Mouse (Mus musculus) hindbrain, embryonic 15.5 days (tissue): ENCODE results near the gene Snx32. TPM values are rescaled to one million over a fixed set of nuclear protein-coding genes. Genes with fewer than 3 reads are reported as not detected.
A peak's percentile ranks its signal among the peaks of the same experiment; 100 is the strongest.

Experiments used
- ATAC-seq: fragments of 200-750 bp; cut with Nextera tagmentation; 2 replicates; pipeline ENCODE4 v1.8.0; 2017; ENCODE audit warnings: low read depth, moderate number of reproducible peaks, moderate TSS enrichment; ENCODE audit not compliant: low FRiP score
- H3K27ac ChIP-seq: fragments of 300-500 bp; sonication (generic); replicated peaks from 2 replicates; pipeline ENCODE4 v1.5.1; 2015; ENCODE audit warnings: mild to moderate bottlenecking, inconsistent platforms
- H3K27me3 ChIP-seq: fragments of 300-500 bp; sonication (generic); 2 replicates; pipeline ENCODE4 v1.6.1; 2015; ENCODE audit warnings: control low read depth, inconsistent platforms
- H3K36me3 ChIP-seq: fragments of 300-500 bp; sonication (generic); 2 replicates; pipeline ENCODE4 v1.6.1; 2015; ENCODE audit warnings: control low read depth, inconsistent platforms
- H3K4me1 ChIP-seq: fragments of 300-500 bp; sonication (generic); replicated peaks from 2 replicates; pipeline ENCODE4 v1.6.1; 2015; ENCODE audit warnings: control low read depth, inconsistent platforms
- H3K4me2 ChIP-seq: fragments of 300-500 bp; sonication (generic); 2 replicates; pipeline ENCODE4 v1.6.1; 2015; ENCODE audit warnings: moderate library complexity, mild to moderate bottlenecking, inconsistent platforms
- H3K4me3 ChIP-seq: fragments of 300-500 bp; sonication (generic); 2 replicates; pipeline ENCODE4 v1.5.1; 2015; ENCODE audit warnings: mild to moderate bottlenecking, inconsistent platforms
- H3K9ac ChIP-seq: fragments of 300-500 bp; sonication (generic); 2 replicates; pipeline ENCODE4 v1.6.1; 2015; ENCODE audit warnings: inconsistent platforms
- H3K9me3 ChIP-seq: fragments of 300-500 bp; sonication (generic); 2 replicates; pipeline ENCODE4 v1.6.1; 2016; ENCODE audit warnings: control low read depth, inconsistent platforms
- WGBS: fragments of 180-500 bp; shearing (Covaris S2); methylation state at CpG from one replicate; pipeline ENCODE4 v1.1.7; 2015; 5-methylcytosine and 5-hydroxymethylcytosine counted together
- polyA plus RNA-seq: library from polyadenylated mRNA; unstranded; fragments of >200 nt; fragmentation: Nextera tagmentation; extraction: Ambion mirVana; gene quantifications from 2 replicates; pipeline ENCODE4 v1.2.1, GENCODE M21; 2015

Gene Snx32
- polyA plus RNA-seq, 1 experiment from 2014 or later, result 99.8 TPM

- Histone ChIP-seq H3K27ac (no peak within 1 kb of the TSS), H3K27me3 (peaks cover 66% of the 10 kb centered on the region), H3K4me2 (peak within 1 kb of the TSS; percentile 95), H3K4me3 (peak within 1 kb of the TSS; percentile 63), H3K4me1 (peaks cover 20% of the 10 kb centered on the region), H3K9me3 (no peaks in the 10 kb centered on the region), H3K36me3 (no peaks in the 10 kb centered on the region), H3K9ac (peak within 1 kb of the TSS; percentile 42)
- ATAC-seq, result peak; percentile 78; the same call in 1 of the 2 replicates
- WGBS, result under 1% methylated on average over 70 of the region's 70 CpGs
Observed at GRCm38 (mm10) chr19:5447515-5448353, 62.6 kb downstream of the Snx32 start, which contains the start of gene Fosl1. Gene Fosl1 (plus strand): TSS chr19:5447547.

GRCm38 (mm10) chr19:5445747-5446146 is 64.6 kb downstream of the Snx32 start:
- no peak overlapping the region for H3K9ac ChIP-seq
- H3K36me3 ChIP-seq, result no peaks in the 10 kb centered on the region
- H3K9me3 ChIP-seq, result no peaks in the 10 kb centered on the region
- peaks cover 59% of the 10 kb centered on the region for H3K27me3 ChIP-seq
- peaks cover 20% of the 10 kb centered on the region for H3K4me1 ChIP-seq
- no peak for ATAC-seq
- H3K27ac ChIP-seq, result no peak overlapping the region
- WGBS, result 88% methylated on average over 5 of the region's 5 CpGs
- no peak overlapping the region for H3K4me3 ChIP-seq
- no peak overlapping the region for H3K4me2 ChIP-seq

- Histone ChIP-seq H3K4me2 (no peak overlapping the region), H3K4me1 (peaks cover 20% of the 10 kb centered on the region), H3K27me3 (peaks cover 51% of the 10 kb centered on the region), H3K4me3 (no peak overlapping the region), H3K27ac (no peak overlapping the region), H3K9ac (no peak overlapping the region), H3K9me3 (no peaks in the 10 kb centered on the region), H3K36me3 (no peaks in the 10 kb centered on the region)
- ATAC-seq, result no peak
- 22% methylated on average over 7 of the region's 7 CpGs for WGBS
Observed at GRCm38 (mm10) chr19:5444954-5445353, 65.4 kb downstream of the Snx32 start.

- peaks cover 20% of the 10 kb centered on the region for H3K4me1 ChIP-seq
Observed at GRCm38 (mm10) chr19:5444371-5444908, 65.9 kb downstream of the Snx32 start.

More at GRCm38 (mm10) chr19:5444371-5444908, 65.9 kb downstream of the Snx32 start:
- Histone ChIP-seq H3K4me3 (no peak overlapping the region), H3K4me2 (no peak overlapping the region), H3K9me3 (no peaks in the 10 kb centered on the region), H3K9ac (no peak overlapping the region), H3K36me3 (no peaks in the 10 kb centered on the region), H3K27ac (no peak overlapping the region), H3K27me3 (peaks cover 46% of the 10 kb centered on the region)
- no peak for ATAC-seq
- 69% methylated on average over 9 of the region's 9 CpGs for WGBS

Other genes starting within 250 kb of the Snx32 start
- gene Pacs1, start 237.4 kb downstream of the Snx32 start, polyA plus RNA-seq, result 47.4 and 58.3 TPM in 2 replicates
- 312 and 338 TPM in 2 replicates for gene Sf3b2, start 215.1 kb downstream of the Snx32 start, polyA plus RNA-seq
- gene Gal3st3, start 212.2 kb downstream of the Snx32 start, polyA plus RNA-seq, result 40.4 and 48.8 TPM in 2 replicates
- gene Catsper1, start 174.8 kb downstream of the Snx32 start, polyA plus RNA-seq, result not detected in 2 replicates
- gene Cst6, start 161.0 kb downstream of the Snx32 start, polyA plus RNA-seq, result 8.5 and 9.5 TPM in 2 replicates
- 40.7 and 43.3 TPM in 2 replicates for gene Eif1ad, start 143.8 kb downstream of the Snx32 start, polyA plus RNA-seq
- gene Banf1, start 143.4 kb downstream of the Snx32 start, polyA plus RNA-seq, result 319 and 333 TPM in 2 replicates
- 68.2 and 77.1 TPM in 2 replicates for gene Sart1, start 121.8 kb downstream of the Snx32 start, polyA plus RNA-seq
- gene Tsga10ip, start 108.0 kb downstream of the Snx32 start, polyA plus RNA-seq, result not detected in 2 replicates
- gene Drap1, start 85.6 kb downstream of the Snx32 start, polyA plus RNA-seq, result 301 and 311 TPM in 2 replicates
- 74.9 and 82.4 TPM in 2 replicates for gene AI837181, start 85.4 kb downstream of the Snx32 start, polyA plus RNA-seq
- not detected in 2 replicates for gene Fosl1, start 63.0 kb downstream of the Snx32 start, polyA plus RNA-seq
- 12.8 and 14.0 TPM in 2 replicates for gene Ccdc85b, start 52.6 kb downstream of the Snx32 start, polyA plus RNA-seq
- 147 and 160 TPM in 2 replicates for gene Fibp, start 49.9 kb downstream of the Snx32 start, polyA plus RNA-seq
- gene Ctsw, start 42.0 kb downstream of the Snx32 start, polyA plus RNA-seq, result 4.3 and 5.7 TPM in 2 replicates
- gene Efemp2, start 36.6 kb downstream of the Snx32 start, polyA plus RNA-seq, result 38.9 and 44.9 TPM in 2 replicates
- 49.2 TPM in 2 replicates for gene Mus81, start 22.1 kb downstream of the Snx32 start, polyA plus RNA-seq
- gene Cfl1, start 20.1 kb downstream of the Snx32 start, polyA plus RNA-seq, result 3,340 and 3,538 TPM in 2 replicates
- 0.26 and 0.44 TPM in 2 replicates for gene 1700020D05Rik, start 6.8 kb downstream of the Snx32 start, polyA plus RNA-seq
- 0.08 TPM in 1 of 2 replicates, not detected in the other for gene Ovol1, start 50.1 kb upstream of the Snx32 start, polyA plus RNA-seq
- 3.1 and 3.7 TPM in 2 replicates for gene Ap5b1, start 57.5 kb upstream of the Snx32 start, polyA plus RNA-seq
- gene Rnaseh2c, start 91.3 kb upstream of the Snx32 start, polyA plus RNA-seq, result 66.6 and 67.4 TPM in 2 replicates
- gene Kat5, start 99.7 kb upstream of the Snx32 start, polyA plus RNA-seq, result 67.2 and 69.2 TPM in 2 replicates
- 34.4 and 37.8 TPM in 2 replicates for gene Rela, start 126.9 kb upstream of the Snx32 start, polyA plus RNA-seq
- 17.1 and 20.1 TPM in 2 replicates for gene Sipa1, start 153.2 kb upstream of the Snx32 start, polyA plus RNA-seq
- gene Map3k11, start 178.2 kb upstream of the Snx32 start, polyA plus RNA-seq, result 12.3 and 13.4 TPM in 2 replicates
- gene Pcnx3, start 178.4 kb upstream of the Snx32 start, polyA plus RNA-seq, result 23.9 and 26.7 TPM in 2 replicates
- gene Kcnk7, start 193.8 kb upstream of the Snx32 start, polyA plus RNA-seq, result 0.14 and 0.30 TPM in 2 replicates
- 15.5 and 19.7 TPM in 2 replicates for gene Ehbp1l1, start 215.8 kb upstream of the Snx32 start, polyA plus RNA-seq
- gene Fam89b, start 219.1 kb upstream of the Snx32 start, polyA plus RNA-seq, result 139 and 149 TPM in 2 replicates
- 15.2 and 17.2 TPM in 2 replicates for gene Ltbp3, start 230.4 kb upstream of the Snx32 start, polyA plus RNA-seq